Mouse (Mus musculus): ENCODE measurements around the gene Astn2.

GRCm38 (mm10) chr4:65699743-65700361, 704.6 kb downstream of the Astn2 start:
- TF ChIP-seq CTCF (IDR thresholded peaks at IDR 0.05; ENCODE audit: low read depth, low read length) = no peak
- no peak for TF ChIP-seq POLR2A (IDR thresholded peaks at IDR 0.05; ENCODE audit: borderline replicate concordance, low read depth, low read length)
